Mouse (Mus musculus): ENCODE results near the gene Ttc36.
"Not testable (repeated sequence)": the region's sequence is repeated elsewhere in the genome, so short reads cannot be mapped to it uniquely, and the experiment has no call there.

Ttc36 gene

DNA sequence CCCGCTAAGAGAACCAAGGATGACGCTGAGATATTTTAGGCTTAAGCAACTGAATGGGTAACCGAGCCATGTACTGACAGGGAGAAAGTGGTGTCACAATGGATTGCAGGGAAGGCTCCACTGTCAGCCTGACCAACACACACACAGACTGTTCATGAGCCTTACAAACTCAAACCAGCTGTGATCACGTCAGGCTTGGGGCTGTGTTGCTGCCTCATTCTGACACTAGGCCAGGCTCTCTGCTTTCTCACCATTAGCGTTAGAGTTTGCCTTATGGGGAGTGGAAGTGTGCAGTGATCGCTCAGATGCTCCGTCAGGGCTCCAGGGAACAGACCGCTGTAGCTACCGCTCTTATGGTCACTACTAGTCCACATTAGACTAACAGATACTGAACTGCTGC is 10.0 kb downstream of the Ttc36 start:
- in situ Hi-C loops (cut with MboI; ENCODE audit: unreplicated experiment in 2 of 2), result no loop called here

DNA sequence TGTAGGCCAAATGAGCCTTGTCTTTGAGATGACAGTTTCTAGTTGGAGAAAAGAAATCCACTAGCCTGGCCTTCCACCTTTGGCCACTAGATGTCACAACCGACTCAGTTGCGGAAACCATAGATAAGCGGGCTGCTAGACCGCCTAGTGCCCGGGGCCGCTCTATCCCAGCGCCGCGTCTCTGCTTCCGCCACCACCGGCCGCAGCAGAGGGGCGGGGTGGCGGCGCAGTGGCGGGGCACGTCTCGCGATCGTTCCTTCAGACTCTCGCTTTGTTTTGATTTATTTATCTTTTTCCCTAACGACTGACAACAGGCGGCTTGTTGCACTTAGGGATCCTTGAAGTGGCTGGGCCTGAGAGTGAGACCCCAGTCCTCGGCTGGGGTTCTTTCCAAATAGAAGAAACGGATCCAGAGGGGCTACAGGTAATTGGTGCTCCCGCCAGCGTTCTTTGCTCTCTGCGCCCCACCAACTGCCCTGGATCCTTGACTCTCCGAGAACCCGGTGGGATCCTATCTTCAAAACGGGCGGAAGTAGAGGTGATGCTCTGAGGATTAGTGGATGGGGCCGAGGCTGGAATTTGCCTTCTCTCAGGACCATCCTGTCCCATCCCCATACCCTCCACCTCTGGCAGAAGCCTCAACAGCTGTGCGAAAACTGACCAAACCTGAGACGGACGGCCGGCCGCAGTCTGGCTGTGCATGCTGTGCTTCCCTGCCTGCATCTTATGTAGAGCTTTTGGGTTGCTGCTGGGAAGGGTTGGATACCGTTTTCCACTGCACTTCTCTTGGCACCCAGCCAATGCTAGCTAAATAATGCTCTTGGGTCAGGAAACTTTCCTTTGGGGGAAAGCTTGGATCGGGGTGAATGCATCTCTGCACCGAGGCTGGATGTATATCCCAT is 29.9 kb downstream of the Ttc36 start:
- in situ Hi-C loops (cut with MboI; ENCODE audit: unreplicated experiment in 2 of 2), result no loop called here

GRCm38 (mm10) chr9:44772392-44772749 is 30.5 kb downstream of the Ttc36 start:
- in situ Hi-C loops (cut with MboI; ENCODE audit: unreplicated experiment in 2 of 2), result no loop called here

DNA sequence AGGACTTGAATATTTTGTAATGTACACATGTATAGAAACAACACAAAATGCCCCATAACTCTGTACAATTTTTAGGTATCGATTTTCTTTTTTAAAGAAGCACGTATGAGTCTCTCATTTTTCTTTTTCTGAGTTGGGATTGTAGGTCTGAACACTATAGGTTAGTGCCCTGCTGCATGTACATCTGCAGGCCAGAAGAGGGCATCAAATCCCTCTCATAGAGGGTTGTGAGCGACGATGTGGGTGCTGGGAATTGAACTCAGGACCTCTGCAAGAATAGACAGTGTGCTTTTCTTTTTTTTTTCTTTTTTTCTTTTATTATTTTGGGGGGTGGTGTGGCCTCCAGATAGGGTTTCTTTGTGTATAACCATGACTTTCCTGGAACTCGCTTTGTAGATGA is 31.5 kb downstream of the Ttc36 start:
- in situ Hi-C loops (cut with MboI; ENCODE audit: unreplicated experiment in 2 of 2), result no loop called here

DNA sequence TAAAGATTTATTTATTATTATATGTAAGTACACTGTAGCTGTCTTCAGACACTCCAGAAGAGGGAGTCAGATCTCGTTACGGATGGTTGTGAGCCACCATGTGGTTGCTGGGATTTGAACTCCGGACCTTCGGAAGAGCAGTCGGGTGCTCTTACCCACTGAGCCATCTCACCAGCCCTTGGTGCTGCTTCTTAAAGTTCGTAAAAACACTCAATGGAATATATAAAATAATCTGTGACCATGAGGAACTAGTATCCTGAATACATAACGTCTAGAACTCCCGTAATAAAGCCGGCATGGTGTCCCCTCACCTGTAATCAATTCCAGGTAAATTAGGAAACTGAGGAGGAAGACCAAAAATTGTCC is 34.9 kb downstream of the Ttc36 start:
- in situ Hi-C loops (cut with MboI; ENCODE audit: unreplicated experiment in 2 of 2), result not testable (repeated sequence)

DNA sequence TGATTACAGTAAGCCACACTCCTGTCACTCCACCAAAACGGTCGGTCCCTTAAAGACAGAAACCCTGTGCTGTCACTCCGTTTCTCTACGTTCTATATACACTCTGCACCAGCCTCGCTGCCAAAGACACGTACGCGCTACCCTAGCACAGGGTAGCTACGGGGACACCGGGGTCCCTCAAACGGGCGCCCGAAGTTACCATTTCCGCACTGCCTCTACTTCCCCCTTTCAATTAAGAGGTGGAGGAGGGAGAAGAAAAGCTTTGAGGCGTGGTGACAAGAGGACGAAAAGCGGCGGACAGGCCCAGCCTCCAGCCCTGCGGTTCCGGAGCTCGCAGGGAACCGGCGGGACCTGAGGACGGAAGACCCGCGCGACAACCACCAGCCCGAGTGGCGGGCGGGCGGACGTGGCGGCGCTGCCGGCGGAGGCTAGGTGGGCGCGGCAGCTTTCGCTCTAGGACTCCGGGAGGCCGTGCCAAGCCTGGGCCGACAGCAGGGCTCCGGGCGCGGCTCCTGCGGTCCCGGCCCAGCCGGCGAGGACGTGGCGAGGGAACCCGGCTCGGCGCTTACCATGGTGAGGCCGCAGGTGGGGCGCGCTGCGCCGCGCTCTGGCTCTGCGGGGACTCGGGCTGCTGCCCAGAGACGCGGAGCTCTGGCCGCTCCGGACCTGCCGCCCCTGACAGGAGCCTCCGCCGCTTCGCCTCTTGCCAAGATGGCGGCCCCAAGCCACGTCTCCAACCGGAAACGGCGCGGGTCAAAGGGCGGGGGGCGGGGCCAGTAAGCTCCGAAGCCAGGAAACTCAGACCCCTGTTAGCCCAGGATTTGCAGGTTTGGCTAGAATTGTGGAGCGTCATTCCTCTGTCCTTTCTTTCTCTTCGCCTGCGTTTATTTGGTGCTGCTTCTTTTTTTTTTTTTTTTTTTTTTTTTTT is 35.5 kb downstream of the Ttc36 start, which contains the start of the genes Arcn1 and Ift46:
Gene Arcn1 (minus strand): TSS at position 745 of the 928 bp plus-strand sequence.
Gene Ift46 (plus strand): TSS at position 808 of the 928 bp plus-strand sequence.
- in situ Hi-C loops (cut with MboI; ENCODE audit: unreplicated experiment in 2 of 2), result no loop called here

DNA sequence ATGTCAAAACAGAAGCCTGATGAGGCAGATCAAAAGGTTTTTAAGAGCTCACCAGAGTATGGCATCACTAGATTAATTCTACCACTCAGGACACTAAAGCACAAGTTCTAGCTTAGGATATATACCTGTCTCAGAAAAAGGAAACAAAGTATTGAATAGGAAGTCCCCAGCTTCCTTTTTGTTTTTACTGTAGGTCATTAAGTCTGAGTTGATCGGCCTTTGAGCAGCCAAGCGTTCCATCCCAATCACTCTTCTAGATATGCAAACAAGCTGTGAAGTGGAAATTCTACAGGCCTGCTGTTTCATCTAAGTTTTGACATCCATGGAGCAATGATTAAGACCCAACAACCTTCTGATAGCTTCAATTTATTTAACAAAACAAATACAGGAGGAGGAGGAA is 42.0 kb downstream of the Ttc36 start:
- in situ Hi-C loops (cut with MboI; ENCODE audit: unreplicated experiment in 2 of 2), result no loop called here
